Mouse (Mus musculus) gastrocnemius, postnatal 36 days (tissue): ENCODE results near the gene Atp6ap1. TPM values are rescaled to one million over a fixed set of nuclear protein-coding genes. Genes with fewer than 3 reads are reported as not detected.

Experiments used
- DNase-seq, 2 experiments: peaks; one replicate each; pipeline ENCODE4 v3.0.0; 2022
- intact Hi-C: fragments of 180-260 bp; cut with DNase I; formaldehyde crosslinking; loops from one replicate; pipeline ENCODE4 v1.15.1; 2025
- microRNA-seq, 2 experiments: library from miRNA; unstranded; fragments of <30 nt; microRNA quantifications; one replicate each; pipeline ENCODE4 v1.2.0; 2021
- total RNA-seq, 2 experiments: library from RNA; stranded (reverse); gene quantifications; 2 replicates each; pipeline ENCODE4 v1.2.3; 2021

Gene Atp6ap1
- total RNA-seq, 2 experiments from 2014 or later: 83.9 to 88.0 TPM

DNA sequence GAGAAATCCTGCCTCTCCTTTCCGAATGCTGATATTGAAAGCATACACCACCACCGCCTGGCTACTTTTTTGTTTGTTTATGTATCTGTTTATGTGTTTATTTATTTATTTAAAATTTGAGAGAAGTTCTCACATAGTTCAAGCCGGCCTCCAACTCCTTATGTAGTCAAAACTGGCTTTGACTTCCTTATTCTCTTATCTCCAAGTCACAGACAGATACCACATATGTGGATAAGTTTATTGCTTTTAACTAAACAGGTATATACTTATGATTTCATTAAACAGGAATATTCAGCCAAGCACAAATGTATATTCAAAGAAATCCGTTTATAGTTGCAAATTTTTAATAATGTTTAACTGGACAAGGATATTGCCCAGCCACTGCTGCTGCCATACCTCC lies 3.5 kb upstream of the Atp6ap1 start:
- intact Hi-C loops: no loop called here
- no peak for DNase-seq

DNA sequence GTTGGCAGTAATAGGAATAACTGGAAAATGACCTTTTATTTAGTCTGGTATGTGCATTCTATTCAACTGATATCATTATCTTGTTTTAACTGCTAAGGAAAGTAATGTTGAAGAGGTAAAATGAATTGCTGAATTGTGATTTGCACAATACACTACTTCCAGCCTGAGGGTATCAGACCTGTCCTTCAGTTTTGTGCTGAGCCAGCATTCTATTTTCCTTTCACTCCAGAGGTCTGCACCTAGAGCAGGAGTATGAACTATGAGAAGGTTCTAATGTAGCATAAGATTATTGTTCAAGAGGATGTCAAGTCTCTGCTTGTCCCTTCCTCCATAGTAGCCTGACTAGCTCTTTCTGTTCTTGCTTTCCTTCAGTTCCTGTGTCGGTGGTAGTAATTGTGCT lies 1.5 kb downstream of the Atp6ap1 start:
- intact Hi-C loops: no loop called here
- DNase-seq: no peak

DNA sequence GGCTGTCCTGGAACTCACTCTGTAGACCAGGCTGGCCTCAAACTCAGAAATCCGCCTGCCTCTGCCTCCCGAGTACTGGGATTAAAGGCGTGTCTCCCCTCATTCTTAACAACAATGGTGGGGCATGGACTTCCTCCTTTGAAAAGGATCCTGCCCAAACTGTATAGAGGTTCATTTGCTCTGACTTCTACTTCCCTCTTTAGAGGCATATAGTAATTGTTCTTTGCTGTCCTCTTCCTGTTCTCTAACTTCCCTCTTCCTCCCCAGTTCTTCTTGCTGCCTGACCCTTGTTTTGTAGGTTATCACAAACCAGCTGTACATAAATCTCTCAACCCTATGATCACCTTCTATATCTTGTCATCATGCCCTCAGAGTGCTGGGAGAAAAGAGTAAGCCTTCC lies 2.8 kb downstream of the Atp6ap1 start:
- intact Hi-C loops: loop anchor here (2.0 to 5.0 kb wide), 2 partner anchors 17 to 47 kb away; partner anchors contain the start of genes Dnase1l1 and Emd
- no peak for DNase-seq

DNA sequence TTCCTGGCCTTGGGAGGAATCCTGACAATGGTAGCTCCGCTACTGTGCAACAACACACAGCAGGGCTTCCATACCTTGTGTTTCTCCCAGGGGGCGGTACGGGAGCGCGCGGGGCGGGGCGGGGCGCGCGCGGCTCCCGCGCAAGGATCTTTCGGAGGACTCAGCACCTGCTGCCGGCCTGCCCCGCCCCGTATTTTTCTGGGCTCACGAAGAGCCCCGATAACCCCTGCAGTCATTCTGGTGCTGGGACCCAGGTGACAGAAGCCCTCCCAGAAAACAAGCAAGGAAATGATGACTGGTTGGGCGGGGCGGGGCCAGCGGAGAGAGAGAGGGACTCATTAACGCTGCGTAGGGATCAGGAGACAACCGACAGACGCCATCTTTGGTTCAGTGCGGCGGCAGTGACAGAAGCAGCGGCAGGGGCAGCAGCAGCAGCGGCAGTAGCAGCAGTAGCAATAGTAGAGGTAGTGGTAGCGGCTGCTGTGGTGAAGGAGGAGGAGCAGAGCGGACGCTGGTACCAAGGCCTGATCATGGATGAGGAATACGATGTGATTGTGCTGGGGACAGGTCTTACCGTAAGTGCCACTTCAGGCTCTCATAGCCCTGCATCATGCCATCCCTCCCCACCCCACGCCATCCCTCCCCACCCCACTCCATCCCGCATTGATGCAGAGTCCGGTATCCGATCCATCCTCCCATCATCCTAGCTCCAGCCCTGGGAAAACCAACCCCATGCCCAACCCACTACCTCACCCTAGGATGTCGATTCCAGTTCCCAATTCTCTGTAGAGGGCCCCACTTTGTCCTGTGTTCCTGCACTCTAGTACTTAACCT lies 8.2 kb downstream of the Atp6ap1 start, which contains the start of gene Gdi1:
Gene Gdi1, plus strand, starts transcription at position 132 of the 834 bp plus-strand sequence.
- intact Hi-C loops: loop anchor here (5.0 kb wide), 2 partner anchors 53 to 67 kb away; partner anchors contain the start of genes Emd, Slc10a3 and Ubl4a
- peak; percentile 53 to 73 for DNase-seq

- peak; percentile 76 to 87 for DNase-seq
- intact Hi-C loops: no loop called here
These were observed 15.9 kb downstream of the Atp6ap1 start, which contains the start of gene Fam50a for GRCm38 (mm10) chrX:74312540-74313464. Fam50a (plus strand) TSS chrX:74313033.

- peak; percentile 45 to 51 for DNase-seq
- intact Hi-C loops: no loop called here
These were observed 31.8 kb downstream of the Atp6ap1 start, which contains the start of gene Plxna3 for GRCm38 (mm10) chrX:74328725-74329161. Plxna3 (plus strand) TSS chrX:74329066.

GRCm38 (mm10) chrX:74329215-74329671 lies 32.3 kb downstream of the Atp6ap1 start:
- no peak for DNase-seq
- intact Hi-C loops: no loop called here

DNA sequence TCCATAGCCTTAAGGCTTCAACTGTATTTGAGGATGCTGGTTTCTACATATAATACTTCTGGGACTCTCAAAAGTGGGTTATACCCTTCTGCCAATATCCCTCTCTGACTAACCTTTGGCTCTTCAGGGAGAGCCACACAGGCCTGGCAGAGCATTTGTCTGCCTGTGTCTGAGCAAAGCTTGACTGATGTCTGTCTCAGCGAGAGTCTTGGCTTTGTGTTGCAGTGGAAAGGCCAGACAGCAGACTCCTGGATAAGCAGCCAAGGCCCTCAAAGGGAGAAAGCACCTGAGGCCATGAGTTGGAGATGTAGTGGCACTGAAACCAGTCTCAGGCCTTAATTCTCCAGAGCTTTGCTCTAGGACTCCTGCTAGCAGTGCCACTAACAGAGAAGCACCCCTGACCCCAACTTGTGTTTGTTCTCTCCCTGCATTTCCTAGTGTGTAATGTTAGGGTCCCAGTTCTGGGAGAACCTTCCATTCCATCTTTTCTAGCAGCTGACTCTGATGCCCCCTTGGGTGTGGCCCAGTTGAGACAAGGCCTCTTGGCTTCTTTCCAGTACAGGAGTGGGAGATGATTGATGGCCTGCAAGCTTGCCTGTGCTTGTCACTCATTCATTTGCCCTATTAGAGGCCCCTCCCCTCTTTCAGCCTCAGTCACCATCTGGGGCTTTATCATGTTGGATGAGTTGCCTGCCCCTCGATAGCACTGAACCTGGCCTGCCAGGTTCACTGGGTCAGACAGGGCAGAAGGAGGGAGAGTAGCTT lies 33.5 kb downstream of the Atp6ap1 start:
- intact Hi-C loops: no loop called here

DNA sequence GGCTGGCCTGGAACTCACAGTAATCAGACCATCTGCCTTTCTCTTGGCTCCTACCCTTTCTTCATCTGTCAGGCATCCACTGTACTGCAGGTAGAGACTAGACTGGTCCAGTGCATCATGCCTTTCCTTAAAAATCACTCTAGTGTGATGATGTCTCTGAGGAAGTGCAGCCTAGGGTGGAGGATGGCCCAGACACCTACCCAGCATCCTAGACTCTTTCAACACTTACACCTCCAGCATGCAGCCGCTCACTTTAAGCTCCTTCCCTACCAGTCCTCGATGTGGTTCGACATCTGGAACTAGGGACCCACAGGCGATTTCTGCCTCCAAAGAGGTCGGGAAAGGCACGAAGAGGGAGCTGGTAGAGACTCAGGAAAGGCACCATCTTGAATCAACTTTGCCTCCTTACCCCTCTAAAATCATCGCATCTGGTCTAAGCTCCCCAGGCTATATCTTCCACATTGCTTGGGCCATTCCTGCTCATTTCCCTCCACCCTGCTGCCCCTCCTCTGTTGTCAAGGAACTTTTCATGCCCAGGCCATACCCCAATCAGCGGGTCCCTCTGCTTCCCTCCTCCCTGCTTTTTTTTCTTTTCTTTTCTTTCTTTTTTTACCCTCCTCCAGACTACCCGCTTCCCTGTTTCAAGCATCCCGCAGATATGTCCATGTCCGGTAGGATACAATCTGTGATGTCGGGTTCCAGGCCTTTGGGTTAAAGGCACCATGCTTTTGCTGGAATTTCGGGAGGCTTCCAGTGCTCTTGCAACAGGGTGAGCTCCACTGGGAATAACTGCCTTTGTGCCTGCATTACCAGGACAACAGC lies 56.0 kb downstream of the Atp6ap1 start:
- no peak for DNase-seq
- intact Hi-C loops: no loop called here

More for the DNA sequence above, 33.5 kb downstream of the Atp6ap1 start:
- no peak for DNase-seq

GRCm38 (mm10) chrX:74353467-74353770 lies 56.5 kb downstream of the Atp6ap1 start, which contains the start of gene Lage3:
Lage3 (minus strand) TSS chrX:74353618.
- intact Hi-C loops: no loop called here
- peak; percentile 62 to 75 for DNase-seq

Small RNAs within 50 kb of the gene (microRNA-seq; reads per million reads assigned to microRNA genes)
- gene Mir7091 (0 to 0.36 reads per million in 2 experiments), gene Mir7092 (0 reads per million in 2 experiments)

Other genes starting within 250 kb of the Atp6ap1 start
- not detected for gene Opn1mw, start 169.6 kb upstream of the Atp6ap1 start, total RNA-seq
- gene Mecp2, start 161.7 kb upstream of the Atp6ap1 start, total RNA-seq: 10 to 100 TPM; 21.6 to 27.7 TPM
- gene Tex28, start 129.3 kb upstream of the Atp6ap1 start, total RNA-seq: not detected
- gene Tktl1, start 119.8 kb upstream of the Atp6ap1 start, total RNA-seq: not detected
- 10 to 100 TPM; 32.9 to 39.5 TPM for gene Flna, start 47.3 kb upstream of the Atp6ap1 start, total RNA-seq
- 10 to 100 TPM; 18.1 to 20.5 TPM for gene Emd, start 42.4 kb upstream of the Atp6ap1 start, total RNA-seq
- 100 to 1,000 TPM; 133 to 141 TPM for gene Rpl10, start 26.3 kb upstream of the Atp6ap1 start, total RNA-seq
- 10 to 100 TPM; 39.0 to 43.7 TPM for gene Taz, start 15.2 kb upstream of the Atp6ap1 start, total RNA-seq
- gene Dnase1l1, start 14.8 kb upstream of the Atp6ap1 start, total RNA-seq: 100 to 1,000 TPM; 102 to 107 TPM
- 10 to 100 TPM; 28.6 to 33.1 TPM for gene Gdi1, start 7.9 kb downstream of the Atp6ap1 start, total RNA-seq
- 10 to 100 TPM; 21.7 to 22.1 TPM for gene Fam50a, start 15.9 kb downstream of the Atp6ap1 start, total RNA-seq
- under 1 TPM; 0.46 to 0.64 TPM for gene Plxna3, start 32.0 kb downstream of the Atp6ap1 start, total RNA-seq
- 10 to 100 TPM; 33.8 to 36.3 TPM for gene Lage3, start 56.5 kb downstream of the Atp6ap1 start, total RNA-seq
- 10 to 100 TPM; 49.5 to 51.4 TPM for gene Ubl4a, start 76.1 kb downstream of the Atp6ap1 start, total RNA-seq
- 1 to 10 TPM; 2.1 to 2.3 TPM for gene Slc10a3, start 76.3 kb downstream of the Atp6ap1 start, total RNA-seq
- 10 to 100 TPM; 12.5 to 12.6 TPM for gene Fam3a, start 96.2 kb downstream of the Atp6ap1 start, total RNA-seq
- gene Ikbkg, start 96.2 kb downstream of the Atp6ap1 start, total RNA-seq: 10 to 100 TPM; 20.6 to 24.2 TPM
- gene G6pdx, start 132.1 kb downstream of the Atp6ap1 start, total RNA-seq: 1 to 10 TPM; 2.9 to 3.3 TPM
- not detected for gene Gm6880, start 184.3 kb downstream of the Atp6ap1 start, total RNA-seq